Mouse (Mus musculus): ENCODE measurements around the gene Lipo4.
"Not testable (repeated sequence)": the region's sequence is repeated elsewhere in the genome, so short reads cannot be mapped to it uniquely, and the experiment has no call there.

The Lipo4 gene

GRCm38 (mm10) chr19:33517680-33518079 is at the start of gene Lipo4:
TSS of gene Lipo4 (minus strand) at chr19:33517780.
- in situ Hi-C loops (cut with MboI; ENCODE audit: low sequenced_read_pairs): no loop called here

GRCm38 (mm10) chr19:33456426-33456825 is 61.2 kb downstream of the Lipo4 start:
- in situ Hi-C loops (cut with MboI; ENCODE audit: low sequenced_read_pairs): not testable (repeated sequence)

GRCm38 (mm10) chr19:33453725-33454124 is 63.9 kb downstream of the Lipo4 start:
- in situ Hi-C loops (cut with MboI; ENCODE audit: low sequenced_read_pairs): no loop called here

All from CH12F3 (cell line).